Mouse (Mus musculus): Measurements from ENCODE around the gene Apol6. TPM values are rescaled to one million over a fixed set of nuclear protein-coding genes. Genes with fewer than 3 reads are reported as not detected.

Apol6 gene
- polyA plus RNA-seq, 1 experiment from 2014 or later = 0.08 TPM

DNA sequence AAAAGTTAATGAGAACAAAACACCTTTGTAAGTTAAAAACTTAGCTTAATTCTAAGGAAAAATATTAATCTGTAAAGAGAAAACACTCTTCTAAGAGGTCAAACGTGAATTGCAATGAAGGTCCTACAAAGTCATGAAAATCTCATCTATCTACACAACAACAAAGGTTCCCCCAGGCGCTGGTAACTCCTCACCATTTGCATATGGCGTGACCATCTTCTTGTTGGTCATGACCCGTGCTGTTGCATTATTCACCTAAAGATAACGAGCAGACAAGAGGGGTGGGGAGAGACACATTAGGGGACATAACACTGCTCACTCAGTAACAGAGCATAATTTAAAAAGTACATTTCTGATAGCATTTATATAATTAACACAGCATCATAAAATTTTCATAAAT lies 58.2 kb downstream of the Apol6 start:
- Histone ChIP-seq H3K36me3 (replicated peaks; ENCODE audit: control insufficient read depth, insufficient read depth, low read depth, low read length) (peaks cover 6% of the 10 kb centered on the region; the same call in 1 of the 2 replicates), H3K27ac (replicated peaks; ENCODE audit: low read depth, low read length) (no peak overlapping the region), H3K4me1 (ENCODE audit: control insufficient read depth, insufficient read depth, low read length) (no peaks in the 10 kb centered on the region), H3K27me3 (ENCODE audit: control insufficient read depth, insufficient read depth, low read length) (no peaks in the 10 kb centered on the region), H3K9me3 (replicated peaks; ENCODE audit: control insufficient read depth, low read length) (no peaks in the 10 kb centered on the region), H3K4me2 (ENCODE audit: low read depth, low read length) (no peak overlapping the region), H3K9ac (replicated peaks; ENCODE audit: low read length) (no peak overlapping the region), H3K4me3 (ENCODE audit: low read depth, low read length) (no peak overlapping the region)
- no peak for ATAC-seq (replicated peaks; ENCODE audit: insufficient number of reproducible peaks, low FRiP score, low TSS enrichment, low read depth)
- 85% methylated on average over 5 of the region's 5 CpGs for WGBS
- no peak for DNase-seq (ENCODE audit: low spot score)

DNA sequence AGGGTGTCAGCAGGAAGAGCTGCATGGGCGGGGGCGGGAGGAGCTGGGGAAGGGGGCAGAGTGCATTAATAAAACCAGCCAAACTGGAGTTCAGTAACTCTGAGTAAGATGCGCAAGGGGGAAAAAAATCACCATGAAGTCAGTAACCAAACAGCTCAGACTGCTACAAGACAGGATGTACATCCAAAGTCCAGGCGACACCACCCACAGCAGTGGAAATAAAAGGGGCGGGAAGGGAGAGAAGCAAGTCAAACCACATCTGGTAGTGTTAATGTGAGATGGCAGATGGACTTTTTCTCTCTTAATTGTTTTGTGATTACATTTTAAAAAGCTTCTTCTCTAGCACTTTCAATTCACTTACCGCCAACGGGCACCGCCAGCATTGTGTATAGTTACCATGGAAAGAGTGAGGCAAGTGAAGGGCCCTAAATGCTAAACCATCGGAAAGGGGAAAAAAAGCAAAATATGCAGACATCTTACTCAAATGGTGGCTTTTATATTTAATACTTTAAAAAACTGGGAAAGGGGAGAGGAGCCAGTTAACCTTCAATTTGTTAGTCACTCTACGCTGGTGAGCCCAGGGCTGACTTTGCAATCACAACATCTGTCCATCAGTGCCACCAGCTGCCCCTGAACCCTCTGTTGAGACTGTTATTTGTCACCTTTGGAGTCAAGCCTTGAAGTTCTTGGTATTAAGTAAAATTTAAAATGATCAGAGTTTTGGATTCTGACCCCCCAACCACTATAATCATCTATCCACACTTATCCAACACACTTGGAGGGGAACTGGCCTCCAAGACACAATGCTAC lies 60.0 kb downstream of the Apol6 start:
- no peaks in the 10 kb centered on the region for H3K9me3 ChIP-seq (replicated peaks; ENCODE audit: control insufficient read depth, low read length)
- DNase-seq (ENCODE audit: low spot score) (no peak), ATAC-seq (replicated peaks; ENCODE audit: insufficient number of reproducible peaks, low FRiP score, low TSS enrichment, low read depth) (no peak)
- H3K4me2 ChIP-seq (ENCODE audit: low read depth, low read length) = no peak overlapping the region
- no peaks in the 10 kb centered on the region for H3K4me1 ChIP-seq (ENCODE audit: control insufficient read depth, insufficient read depth, low read length)
- H3K27me3 ChIP-seq (ENCODE audit: control insufficient read depth, insufficient read depth, low read length) = no peaks in the 10 kb centered on the region
- H3K36me3 ChIP-seq (replicated peaks; ENCODE audit: control insufficient read depth, insufficient read depth, low read depth, low read length) = no peaks in the 10 kb centered on the region; the same call in 1 of the 2 replicates
- no peak overlapping the region for H3K9ac ChIP-seq (replicated peaks; ENCODE audit: low read length)
- no peak overlapping the region for H3K27ac ChIP-seq (replicated peaks; ENCODE audit: low read depth, low read length)
- H3K4me3 ChIP-seq (ENCODE audit: low read depth, low read length) = no peak overlapping the region
- 79% methylated on average over 10 of the region's 10 CpGs for WGBS

DNA sequence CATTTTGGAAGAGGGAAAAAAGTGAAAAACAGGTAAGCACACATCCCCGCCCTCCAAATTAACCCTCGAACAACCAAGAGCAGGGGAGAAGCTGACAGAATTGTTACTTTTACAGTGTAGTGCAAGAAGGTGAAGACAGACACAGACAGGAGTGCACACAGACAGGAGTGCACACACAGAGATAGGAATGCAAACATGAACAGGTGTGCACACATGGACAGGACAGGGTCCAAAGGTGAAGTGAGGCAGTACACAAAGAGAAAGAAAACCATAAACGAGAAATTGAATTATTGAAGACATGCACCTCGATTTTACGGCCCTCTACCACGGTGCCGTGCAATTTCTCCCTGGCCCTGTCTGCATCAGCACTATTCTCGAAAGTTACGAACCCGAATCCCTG lies 60.7 kb downstream of the Apol6 start:
- H3K4me3 ChIP-seq (ENCODE audit: low read depth, low read length) = no peak overlapping the region
- DNase-seq (ENCODE audit: low spot score) (no peak), ATAC-seq (replicated peaks; ENCODE audit: insufficient number of reproducible peaks, low FRiP score, low TSS enrichment, low read depth) (no peak)
- H3K9me3 ChIP-seq (replicated peaks; ENCODE audit: control insufficient read depth, low read length) = no peaks in the 10 kb centered on the region
- H3K4me1 ChIP-seq (ENCODE audit: control insufficient read depth, insufficient read depth, low read length) = no peaks in the 10 kb centered on the region
- H3K9ac ChIP-seq (replicated peaks; ENCODE audit: low read length) = no peak overlapping the region
- no peak overlapping the region for H3K4me2 ChIP-seq (ENCODE audit: low read depth, low read length)
- no peaks in the 10 kb centered on the region; the same call in 1 of the 2 replicates for H3K36me3 ChIP-seq (replicated peaks; ENCODE audit: control insufficient read depth, insufficient read depth, low read depth, low read length)
- no peaks in the 10 kb centered on the region for H3K27me3 ChIP-seq (ENCODE audit: control insufficient read depth, insufficient read depth, low read length)
- no peak overlapping the region for H3K27ac ChIP-seq (replicated peaks; ENCODE audit: low read depth, low read length)
- 88% methylated on average over 10 of the region's 10 CpGs for WGBS

Other genes starting within 250 kb of the Apol6 start
- 32.2 and 34.8 TPM in 2 replicates for gene Zfp251, start 173.3 kb upstream of the Apol6 start, polyA plus RNA-seq (2014; fragmentation: Nextera tagmentation; extraction: Ambion mirVana)
- 13.8 and 15.0 TPM in 2 replicates for gene Zfp7, start 165.5 kb upstream of the Apol6 start, polyA plus RNA-seq (2014; fragmentation: Nextera tagmentation; extraction: Ambion mirVana)
- 0.29 TPM in 1 of 2 replicates, not detected in the other for gene Gm49527, start 165.4 kb upstream of the Apol6 start, polyA plus RNA-seq (2014; fragmentation: Nextera tagmentation; extraction: Ambion mirVana)
- 30.2 and 35.0 TPM in 2 replicates for gene Zfp647, start 119.3 kb upstream of the Apol6 start, polyA plus RNA-seq (2014; fragmentation: Nextera tagmentation; extraction: Ambion mirVana)
- gene 1110038F14Rik, start 96.2 kb upstream of the Apol6 start, polyA plus RNA-seq (2014; fragmentation: Nextera tagmentation; extraction: Ambion mirVana) = 81.5 and 81.8 TPM in 2 replicates
- 0.49 and 0.82 TPM in 2 replicates for gene Mb, start 5.9 kb downstream of the Apol6 start, polyA plus RNA-seq (2014; fragmentation: Nextera tagmentation; extraction: Ambion mirVana)